Mouse (Mus musculus) heart, postnatal 14 days (tissue): ENCODE data around the gene Gm9999. TPM values are rescaled to one million over a fixed set of nuclear protein-coding genes. Genes with fewer than 3 reads are reported as not detected.
"Not testable (repeated sequence)": the region's sequence is repeated elsewhere in the genome, so short reads cannot be mapped to it uniquely, and the experiment has no call there.

Experiments
- DNase-seq, 2 experiments: peaks; one replicate each; pipeline ENCODE4 v3.0.0; 2021 to 2022
- intact Hi-C: fragments of 180-260 bp; cut with DNase I; formaldehyde crosslinking; loops from one replicate; pipeline ENCODE4 v1.15.1; 2025
- long read RNA-seq, 2 experiments: library from polyadenylated mRNA; stranded (forward); transcript quantifications; one replicate each; pipeline ENCODE4 v2.0.0; 2021
- total RNA-seq, 2 experiments: library from RNA; stranded (reverse); gene quantifications; 2 replicates each; pipeline ENCODE4 v1.2.3; 2021

Gm9999 gene
- total RNA-seq: not detected
- long read RNA-seq, experiment 1: 0 reads
- long read RNA-seq, experiment 2: 0 reads

DNA sequence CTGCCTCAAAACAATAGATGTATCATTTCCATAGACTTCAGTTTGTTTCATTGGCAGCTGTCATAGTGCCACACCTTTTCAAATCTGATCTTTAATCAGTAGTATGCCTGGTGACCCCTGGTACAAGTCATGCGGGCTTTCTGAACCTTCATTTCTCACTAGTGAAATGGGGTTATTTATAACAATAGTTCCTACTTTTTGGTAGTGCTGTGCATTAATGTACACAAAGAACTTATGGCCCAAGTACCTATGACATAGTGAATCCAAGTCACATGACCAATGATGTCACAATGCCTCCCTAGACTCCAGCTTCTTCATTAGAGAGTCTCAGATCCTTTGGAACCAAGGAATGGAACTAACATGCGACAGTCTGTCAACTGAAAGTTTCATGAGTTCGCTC lies at the start of gene Gm9999:
TSS of gene Gm9999 (plus strand) at position 301 of the 400 bp plus-strand sequence.
- DNase-seq: no peak
- intact Hi-C loops: no loop called here

DNA sequence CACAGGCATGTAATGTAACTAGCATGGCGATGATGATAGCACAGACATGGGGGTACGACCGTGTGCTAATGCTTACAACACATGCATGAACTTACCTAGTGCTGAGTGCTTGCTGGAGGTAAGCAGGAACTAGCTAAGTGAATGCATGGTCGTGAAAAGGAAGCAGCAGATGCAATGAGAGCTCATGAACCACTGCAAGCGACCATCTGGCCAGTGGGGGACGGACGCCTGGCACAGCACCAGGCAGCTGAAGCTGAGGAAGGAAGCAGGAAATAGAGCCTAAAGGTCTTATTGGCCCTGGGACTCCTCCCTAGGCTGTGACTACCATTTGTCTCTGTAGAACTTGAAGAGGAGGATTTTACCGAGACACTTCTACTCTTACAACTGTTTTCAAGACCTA lies 48.6 kb upstream of the Gm9999 start:
- DNase-seq: no peak
- intact Hi-C loops: loop anchor here (5.0 kb wide), 1 partner anchor 218 kb away; no protein-coding TSS in a partner anchor

DNA sequence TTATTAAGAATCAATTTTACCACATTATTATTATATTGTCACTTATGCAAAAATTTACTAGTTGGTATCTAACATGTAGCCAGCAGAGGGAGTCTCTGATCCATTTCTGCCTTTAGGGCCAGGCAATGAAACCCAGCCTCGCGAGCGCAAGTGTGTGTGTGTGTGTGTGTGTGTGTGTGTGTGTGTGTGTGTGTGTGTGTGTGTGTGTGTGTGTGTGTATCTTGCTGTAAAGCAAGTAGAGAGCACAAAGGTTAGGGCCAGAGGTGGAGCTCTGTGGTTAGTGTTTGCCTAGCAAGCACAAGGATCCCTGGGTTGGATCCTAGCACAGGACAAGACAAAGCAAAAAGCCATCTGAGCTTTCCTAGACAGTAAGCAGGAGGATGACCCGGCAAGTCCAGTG lies 47.5 kb upstream of the Gm9999 start:
- peak in 1 of 2 experiments; percentile 26 for DNase-seq
- intact Hi-C loops: loop anchor here (5.0 kb wide), 1 partner anchor 216 kb away; no protein-coding TSS in a partner anchor

DNA sequence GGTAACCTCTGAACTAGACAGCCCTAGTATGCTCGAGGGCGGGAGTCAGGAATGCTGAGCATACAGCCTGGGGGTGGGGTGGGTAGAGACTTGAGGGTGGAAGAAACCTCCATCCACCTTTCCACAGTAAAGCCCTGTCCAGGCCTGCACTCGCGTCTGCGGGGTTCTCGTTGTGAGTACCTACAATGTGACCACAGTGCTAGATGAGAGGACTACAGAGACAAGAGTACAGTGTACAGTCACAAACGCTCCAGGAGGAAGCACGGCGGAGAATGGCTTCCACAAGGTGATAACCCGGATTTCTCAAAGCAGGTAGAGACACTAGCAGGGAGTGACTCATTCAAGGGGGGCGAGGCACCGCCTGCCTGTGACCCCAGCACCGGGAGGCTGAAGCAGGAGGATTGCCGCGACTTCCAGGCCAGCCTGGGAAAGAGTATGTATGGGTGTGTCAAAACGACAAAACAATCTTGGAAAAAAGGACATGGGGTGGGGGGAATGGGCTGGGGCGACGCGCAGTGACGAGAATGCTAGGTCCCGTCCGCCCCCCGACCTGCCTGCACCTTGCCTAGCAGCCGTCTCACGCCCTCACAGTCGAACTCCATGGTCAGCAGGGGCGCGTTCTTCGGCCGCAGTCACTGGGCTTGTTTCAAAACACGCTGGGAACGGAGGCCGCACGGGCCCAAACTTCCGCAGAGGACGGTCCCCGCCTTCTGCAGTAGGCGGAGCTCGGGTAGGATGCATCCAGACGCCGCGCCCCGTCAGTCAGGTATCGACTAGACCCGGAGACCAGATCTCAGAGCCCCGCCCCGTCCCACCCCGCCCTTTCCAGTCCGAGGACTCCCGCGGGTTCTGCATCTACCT lies 25.3 kb upstream of the Gm9999 start, which contains the start of gene Uevld:
TSS of gene Uevld (minus strand) at position 697 of the 861 bp plus-strand sequence.
- intact Hi-C loops: no loop called here

DNA sequence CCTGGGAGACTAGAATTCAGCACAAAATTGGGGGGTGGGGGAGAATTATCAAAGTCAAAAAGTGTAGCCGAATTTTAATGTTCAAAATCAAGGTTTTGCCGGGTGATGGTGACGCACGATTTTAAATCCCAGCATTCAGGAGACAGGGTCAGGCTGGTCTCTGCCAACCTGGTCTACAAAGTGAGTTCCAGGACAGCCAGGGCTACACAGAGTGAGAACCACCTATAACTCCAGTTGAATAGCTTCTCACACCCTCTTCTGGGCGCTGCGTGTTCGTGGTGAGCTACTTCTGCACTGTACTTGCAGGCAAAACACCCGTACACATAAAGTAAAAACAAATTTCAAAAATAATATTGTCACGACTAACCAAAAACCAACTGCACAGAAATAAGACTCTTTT lies 24.5 kb upstream of the Gm9999 start:
- intact Hi-C loops: no loop called here
- no peak for DNase-seq

More for the DNA sequence above, 25.3 kb upstream of the Gm9999 start, which contains the start of gene Uevld:
- DNase-seq: peak; percentile 94 to 95

DNA sequence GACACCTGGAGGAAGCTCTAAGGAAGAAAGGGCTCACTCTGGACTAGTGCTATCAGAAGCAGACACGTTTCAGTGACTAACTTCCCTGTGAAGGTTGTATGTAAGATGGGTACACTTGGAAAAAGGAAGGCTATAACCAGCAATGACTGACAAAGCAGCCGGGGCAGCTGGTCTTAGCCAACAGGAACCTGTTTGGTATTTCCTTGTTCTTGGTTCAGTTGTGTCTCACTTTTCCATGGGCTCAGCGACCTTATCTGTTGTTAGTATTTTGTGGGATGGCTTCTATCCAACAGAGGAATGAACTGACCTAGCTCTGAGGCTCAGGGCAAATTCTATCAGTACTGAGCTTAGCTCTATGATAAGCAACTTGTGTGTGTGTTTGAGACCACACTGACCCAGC lies 22.4 kb upstream of the Gm9999 start:
- no peak for DNase-seq
- intact Hi-C loops: no loop called here

DNA sequence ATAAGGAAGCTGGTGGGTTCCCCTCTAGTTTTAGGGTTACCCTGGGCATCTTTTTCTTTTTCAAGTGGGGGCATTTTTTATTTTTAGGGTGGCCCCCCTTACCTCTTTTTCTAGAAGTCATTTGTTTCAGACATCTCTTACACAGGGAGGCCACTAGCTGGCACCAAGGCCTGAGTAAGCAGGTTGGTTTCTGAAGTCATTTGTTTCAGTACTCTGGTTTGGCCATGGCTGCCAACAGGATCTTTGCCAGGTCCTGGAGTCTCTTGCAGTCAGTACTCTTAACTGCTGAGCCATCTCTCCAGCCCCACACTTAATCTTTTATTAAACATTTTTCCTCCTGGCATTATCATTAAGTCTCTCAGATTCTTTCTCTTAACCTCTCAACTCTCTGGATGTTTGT lies 21.2 kb upstream of the Gm9999 start:
- peak in 1 of 2 experiments; percentile 36 for DNase-seq

DNA sequence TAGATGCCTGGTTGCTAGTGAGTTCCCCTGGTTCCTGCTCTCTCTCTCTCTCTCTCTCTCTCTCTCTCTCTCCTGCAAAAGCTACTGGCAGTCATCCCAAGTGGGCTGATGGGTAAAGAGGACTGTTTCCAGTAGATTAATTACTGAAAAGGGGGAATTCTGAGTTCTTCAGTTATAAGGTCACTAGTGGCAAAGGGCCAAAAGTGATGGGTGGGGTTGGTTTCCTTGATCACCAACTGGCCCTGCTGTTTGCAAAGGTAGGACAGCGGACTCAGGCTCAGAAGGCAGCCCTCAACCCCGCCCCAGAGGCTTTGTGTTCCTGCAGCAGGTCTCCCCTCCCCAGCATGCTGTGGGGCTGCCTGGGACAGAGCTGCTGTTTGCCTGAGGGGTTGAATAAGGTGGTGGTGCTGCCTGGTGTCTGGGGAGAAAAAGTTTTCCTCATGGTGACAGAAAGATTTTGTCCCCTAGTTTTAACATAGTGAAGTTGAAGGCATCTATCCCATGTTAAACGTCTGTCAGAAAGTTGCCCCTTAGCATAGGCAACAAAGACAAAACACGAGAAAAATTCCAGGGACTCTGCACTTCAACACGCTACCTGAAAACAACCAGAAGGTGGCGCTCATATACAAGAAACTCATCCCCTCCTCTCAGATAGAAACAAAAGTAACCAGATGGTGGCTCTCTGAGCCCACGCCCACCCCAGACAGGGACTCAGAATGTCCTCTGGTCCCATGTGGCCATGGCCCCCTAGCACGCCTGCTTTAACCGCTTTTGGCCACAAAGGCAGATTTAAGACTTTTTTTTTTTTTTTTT lies 20.4 kb upstream of the Gm9999 start:
- peak; percentile 63 to 76 for DNase-seq
- intact Hi-C loops: loop anchor here (1.0 to 2.0 kb wide), 3 partner anchors 52 to 187 kb away; no protein-coding TSS in a partner anchor

More for the DNA sequence above, 21.2 kb upstream of the Gm9999 start:
- intact Hi-C loops: loop anchor here (2.0 kb wide), 1 partner anchor 119 kb away; no protein-coding TSS in a partner anchor

DNA sequence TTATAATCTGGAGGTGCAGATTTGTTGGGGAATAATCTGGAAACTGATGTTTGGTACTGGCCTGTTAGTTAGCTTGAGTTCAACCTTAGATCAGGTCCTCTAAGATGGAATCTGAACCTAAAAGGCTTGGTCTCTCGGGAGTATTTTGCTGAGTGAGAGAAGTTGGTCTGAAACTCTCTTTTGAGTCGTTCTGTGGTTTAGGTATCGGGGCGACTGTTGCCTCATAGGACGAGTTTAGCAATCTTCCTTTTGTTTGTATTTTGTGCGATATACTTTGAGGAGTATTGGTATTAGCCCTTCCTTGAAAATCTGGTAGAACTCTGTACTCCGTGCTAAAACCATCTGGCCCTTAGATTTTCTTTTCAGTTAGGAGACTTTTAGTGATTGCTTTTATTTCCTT lies 19.3 kb upstream of the Gm9999 start:
- intact Hi-C loops: no loop called here
- DNase-seq: no peak

DNA sequence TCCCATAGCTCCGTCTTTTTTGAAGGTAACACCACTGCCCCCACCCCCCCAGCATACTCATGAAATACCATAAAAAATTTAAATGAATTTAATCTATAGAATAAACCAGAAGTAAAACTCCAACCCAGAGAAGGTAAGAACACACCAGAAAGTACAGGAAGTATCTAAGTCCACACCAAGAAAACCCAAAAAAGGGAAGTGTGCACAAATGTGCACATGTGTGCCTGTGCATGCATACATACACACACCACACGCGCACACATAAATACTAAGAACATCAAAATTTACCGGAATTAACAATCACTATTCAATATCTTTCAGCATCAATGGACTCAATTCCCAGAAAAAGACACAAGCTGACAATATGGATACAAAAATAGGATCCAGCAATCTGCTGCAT lies 13.5 kb upstream of the Gm9999 start:
- intact Hi-C loops: no loop called here
- no peak for DNase-seq

DNA sequence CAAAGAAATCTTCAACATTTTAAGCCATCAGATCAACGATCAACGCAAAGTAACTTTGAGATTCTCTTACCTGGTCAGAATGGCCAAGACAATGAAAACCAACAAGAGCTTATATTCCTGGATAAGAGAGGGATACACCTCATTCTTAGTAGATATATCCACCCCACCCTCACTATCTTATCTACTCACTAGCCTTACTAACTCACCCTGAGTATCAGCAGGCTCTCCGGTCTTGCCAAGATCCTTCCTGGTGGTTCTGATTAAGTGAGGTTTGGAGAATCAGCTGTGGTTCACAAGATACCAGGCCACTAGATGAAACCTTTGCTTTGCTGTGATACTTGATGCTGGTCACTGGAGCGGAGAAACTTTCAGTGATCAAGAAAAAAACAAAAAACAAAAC lies 8.7 kb upstream of the Gm9999 start:
- intact Hi-C loops: no loop called here
- no peak for DNase-seq

DNA sequence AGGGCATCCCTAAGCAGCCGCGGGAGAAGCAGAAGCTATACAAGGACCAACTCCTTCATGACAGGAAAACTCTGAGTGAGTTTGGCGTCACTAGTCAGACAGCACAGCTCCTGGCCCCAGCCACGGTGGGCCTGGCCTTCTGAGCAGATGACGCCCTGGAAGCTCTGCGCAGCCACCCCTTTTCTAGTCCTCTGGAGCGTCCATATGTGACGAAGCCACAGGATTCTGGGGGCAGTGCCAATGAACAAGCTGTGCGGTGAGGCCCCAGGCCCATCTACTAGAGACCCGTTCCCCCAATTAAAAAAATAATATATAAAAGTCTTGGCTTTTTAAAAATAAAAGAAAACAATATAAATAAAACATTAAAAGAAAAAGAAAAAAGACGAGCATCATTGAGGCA lies 7.9 kb upstream of the Gm9999 start:
- intact Hi-C loops: no loop called here
- no peak for DNase-seq

DNA sequence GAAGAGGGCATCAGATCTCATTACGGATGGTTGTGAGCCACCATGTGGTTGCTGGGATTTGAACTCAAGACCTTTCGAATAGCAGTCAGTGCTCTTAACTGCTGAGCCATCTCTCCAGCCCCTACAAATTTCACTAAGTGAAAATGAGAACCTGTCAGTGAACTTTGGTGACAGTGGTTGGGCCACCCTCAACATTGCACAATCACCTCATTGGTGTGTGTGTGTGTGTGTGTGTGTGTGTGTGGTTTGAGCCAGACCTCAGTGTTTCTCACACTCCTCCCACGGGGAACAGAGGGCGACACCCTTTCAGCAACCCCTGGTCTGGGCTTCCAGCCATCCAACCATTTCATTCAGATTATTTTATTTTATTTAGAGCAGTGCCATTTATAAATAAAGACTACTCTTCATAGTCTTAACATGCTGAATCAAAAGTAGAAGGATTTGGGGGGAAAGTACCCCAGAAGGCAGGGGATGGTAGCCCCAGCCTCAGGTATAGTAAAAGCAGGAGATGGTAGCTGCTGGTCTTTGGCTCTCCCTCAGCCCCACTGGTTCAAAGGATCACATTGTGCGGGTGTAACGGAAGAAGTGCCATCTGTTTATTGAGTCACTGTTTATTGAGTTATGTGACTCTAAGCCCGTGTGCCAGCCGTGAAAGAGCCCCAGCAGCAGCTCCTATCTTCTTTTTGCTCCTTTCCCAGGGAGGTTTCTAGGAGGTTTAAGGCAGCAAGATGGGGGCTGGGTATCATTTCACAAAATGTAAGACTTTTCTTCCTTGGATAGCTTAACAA lies 2.5 kb downstream of the Gm9999 start:
- DNase-seq: no peak
- intact Hi-C loops: no loop called here

DNA sequence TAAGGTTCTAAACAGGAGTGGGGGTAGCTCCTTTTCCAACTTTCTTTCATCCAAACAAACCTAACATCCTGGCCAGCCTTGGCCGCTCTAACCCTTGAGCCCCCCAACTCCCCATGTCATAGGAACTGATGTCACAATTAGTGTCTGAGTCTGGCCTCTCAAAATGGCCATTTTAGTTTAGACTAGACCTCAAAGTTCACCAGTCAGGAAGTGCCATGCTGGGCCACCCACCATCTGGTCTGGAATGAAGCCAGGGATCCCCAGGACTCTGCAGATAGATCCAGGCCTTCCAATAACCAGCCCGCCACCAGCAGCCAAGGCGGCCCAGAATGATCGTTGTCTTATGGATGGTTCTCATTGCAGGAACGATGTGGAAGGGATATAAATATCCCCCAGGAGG lies 3.3 kb downstream of the Gm9999 start:
- intact Hi-C loops: no loop called here
- peak in 1 of 2 experiments; percentile 21 for DNase-seq

DNA sequence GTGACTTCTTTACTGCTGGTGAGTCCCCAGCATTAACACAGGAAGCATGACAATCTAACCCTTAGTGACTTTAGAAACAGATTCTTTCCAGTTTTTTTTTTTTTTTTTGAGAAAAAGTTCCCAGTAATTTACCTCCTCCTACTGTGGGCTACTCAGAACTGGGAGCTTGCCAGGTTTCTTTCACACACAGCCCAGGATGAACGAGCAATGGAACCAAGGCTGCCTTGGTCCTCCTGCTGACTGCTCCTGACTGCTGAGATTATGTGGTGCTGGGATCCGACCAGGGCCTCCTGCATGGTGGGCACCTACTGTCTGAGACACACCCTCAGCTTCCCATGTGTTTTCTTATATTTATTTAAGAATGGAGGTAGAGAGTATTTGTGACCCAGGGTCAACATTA lies 3.7 kb downstream of the Gm9999 start:
- no peak for DNase-seq
- intact Hi-C loops: no loop called here

DNA sequence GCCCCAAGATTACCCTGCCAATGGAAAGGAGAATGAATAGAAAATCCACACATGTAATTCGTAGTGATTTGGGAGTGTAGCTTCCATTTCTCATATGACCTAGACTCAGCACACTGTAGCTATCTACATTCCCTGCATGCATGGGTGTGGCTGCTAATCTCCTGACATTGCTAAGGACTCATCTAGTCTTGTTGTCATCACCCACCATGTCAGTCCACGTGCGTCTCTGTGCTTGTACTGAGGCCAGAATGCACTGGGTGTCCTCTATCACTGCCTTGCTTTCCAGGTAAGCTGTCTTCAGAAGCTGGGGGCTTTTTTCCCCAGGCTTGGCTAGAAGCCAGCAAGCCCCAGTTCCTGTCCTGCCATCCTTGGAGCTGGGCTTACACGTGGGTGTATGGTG lies 6.0 kb downstream of the Gm9999 start:
- intact Hi-C loops, DNase-seq: not testable (repeated sequence)

DNA sequence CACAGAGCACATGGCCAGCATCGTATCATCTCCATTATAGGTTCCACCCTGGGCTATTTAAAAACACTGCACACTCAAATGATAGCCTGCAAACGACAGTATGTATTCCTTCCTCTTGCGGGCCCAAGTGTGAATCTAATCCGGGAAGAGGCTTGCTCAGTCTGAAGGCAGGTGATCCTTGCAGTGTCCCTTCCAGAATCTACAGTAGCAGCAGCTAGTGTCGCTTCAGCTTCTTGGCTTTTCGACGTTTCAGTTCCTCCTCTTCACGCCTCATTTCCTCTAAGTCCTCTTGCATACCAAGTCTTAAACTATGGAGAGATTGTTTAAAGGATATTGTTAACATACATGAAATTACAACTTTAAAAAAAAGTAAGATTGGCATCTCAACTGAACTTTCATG lies 9.7 kb downstream of the Gm9999 start:
- DNase-seq: no peak
- intact Hi-C loops: no loop called here

DNA sequence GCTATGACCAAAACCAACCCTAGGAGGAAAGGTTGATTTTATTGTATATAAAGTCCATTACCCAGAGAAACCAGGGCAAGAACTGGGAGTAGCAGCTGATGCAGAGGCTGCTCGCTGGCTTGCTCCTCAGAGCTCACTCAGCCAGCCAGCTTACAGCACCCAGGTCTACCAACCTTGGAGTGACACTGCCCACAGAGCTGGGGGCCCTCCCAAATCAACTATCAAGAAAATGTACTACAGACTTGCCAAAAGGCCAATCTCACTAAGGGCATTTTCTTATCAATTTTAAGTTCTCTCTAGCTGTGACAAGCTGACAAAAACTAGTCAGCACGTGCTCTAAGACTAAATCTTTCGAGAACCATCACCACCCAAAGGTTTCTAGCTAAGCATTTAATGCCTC lies 12.2 kb downstream of the Gm9999 start:
- intact Hi-C loops: no loop called here
- no peak for DNase-seq

DNA sequence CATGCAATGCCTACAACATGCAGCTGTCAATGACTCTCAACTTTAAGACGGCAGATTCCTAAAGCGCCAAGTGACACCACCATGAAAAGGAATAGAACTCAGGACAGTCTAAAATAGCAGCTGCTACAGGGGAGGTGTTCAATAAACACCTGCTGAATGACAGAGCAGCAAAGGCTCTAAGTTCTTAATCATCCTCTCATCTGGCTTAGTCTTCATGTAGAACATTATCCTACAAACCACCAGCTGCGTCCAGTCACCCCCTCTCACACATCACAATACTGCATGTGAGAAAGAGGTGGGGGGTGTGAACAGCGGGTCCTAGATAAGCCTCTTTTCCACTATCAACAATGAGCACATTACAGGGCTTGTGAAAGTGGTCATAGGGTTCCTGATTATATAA lies 13.6 kb downstream of the Gm9999 start:
- no peak for DNase-seq
- intact Hi-C loops: no loop called here

DNA sequence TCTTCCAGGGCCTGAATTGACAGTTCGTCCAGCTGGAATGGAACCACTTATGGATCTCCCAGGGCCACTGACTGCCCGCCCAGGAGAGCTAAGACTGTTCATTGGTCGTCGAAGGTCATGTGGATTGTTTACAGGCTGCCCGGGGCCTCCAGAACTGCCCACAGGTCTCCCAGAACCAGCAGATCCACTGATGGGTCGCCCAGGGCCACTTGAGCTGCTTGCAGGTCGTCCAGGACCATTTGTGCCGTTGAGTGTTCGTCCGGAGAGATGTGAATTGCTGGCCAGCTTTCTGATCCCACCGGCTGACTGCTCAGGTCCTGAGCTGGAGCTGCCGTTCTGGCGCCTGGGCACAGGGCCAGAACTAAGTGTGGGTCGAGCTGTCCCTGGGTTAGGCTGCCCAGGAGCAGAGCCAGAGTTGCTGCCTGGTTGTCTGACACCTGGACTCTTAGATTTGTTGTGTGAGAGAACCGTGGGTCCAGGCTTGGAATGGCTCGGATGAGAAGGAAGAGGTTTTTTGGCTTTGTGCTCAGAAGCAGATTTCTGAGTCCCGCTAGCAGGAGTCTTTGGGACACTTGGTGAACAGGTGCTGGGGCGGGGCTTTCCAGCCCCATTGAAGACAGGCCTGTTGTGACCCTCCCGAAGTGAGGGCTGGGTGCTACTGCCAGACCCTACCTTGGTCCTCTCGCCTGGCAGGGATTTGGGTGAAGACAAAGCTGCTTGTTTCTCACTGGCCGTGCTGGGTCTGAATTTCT lies 14.4 kb downstream of the Gm9999 start:
- intact Hi-C loops: no loop called here

More for the DNA sequence above, 14.4 kb downstream of the Gm9999 start:
- peak; percentile 56 to 63 for DNase-seq
